In genomic region chr1:78657021-78657629, GRCm38 (mm10) we compare ENCODE assay signal across 8 mouse cellular contexts. TPM values are rescaled to one million over a fixed set of nuclear protein-coding genes. Genes with fewer than 3 reads are reported as not detected.
A peak's percentile ranks its signal among the peaks of the same experiment; 100 is the strongest.
DNase-seq lines count a peak whose midpoint lies in the region; ATAC-seq and TF ChIP-seq lines count a peak whose summit lies in the region.

No protein-coding gene starts in this region.

- H3K36me3 ChIP-seq in megakaryocyte, embryonic 14.5 days (replicated peaks; ENCODE audit: low read length), result no peaks in the 10 kb centered on the region
- H3K36me3 ChIP-seq in limb, embryonic 14.5 days (ENCODE audit: control insufficient read depth, insufficient read depth, low read length), result no peaks in the 10 kb centered on the region
- no peaks in the 10 kb centered on the region for H3K36me3 ChIP-seq in stomach, embryonic 14.5 days (ENCODE audit: control insufficient read depth, insufficient read depth, low read length)

- H3K27me3 ChIP-seq in megakaryocyte, embryonic 14.5 days (replicated peaks), result no peaks in the 10 kb centered on the region
- no peaks in the 10 kb centered on the region for H3K27me3 ChIP-seq in limb, embryonic 14.5 days (ENCODE audit: control insufficient read depth, insufficient read depth, low read length)
- no peaks in the 10 kb centered on the region for H3K27me3 ChIP-seq in stomach, embryonic 14.5 days (ENCODE audit: control insufficient read depth, insufficient read depth, low read length)

- WGBS in limb, embryonic 14.5 days, result 27% methylated on average over 22 of the region's 22 CpGs
- 26% methylated on average over 22 of the region's 22 CpGs for WGBS in stomach, embryonic 14.5 days

- peaks cover 36% of the 10 kb centered on the region for H3K4me1 ChIP-seq in megakaryocyte, embryonic 14.5 days
- H3K4me1 ChIP-seq in limb, embryonic 14.5 days (ENCODE audit: control insufficient read depth, insufficient read depth, low read length), result peaks cover 22% of the 10 kb centered on the region
- H3K4me1 ChIP-seq in stomach, embryonic 14.5 days (ENCODE audit: control insufficient read depth, insufficient read depth, low read length), result peaks cover 20% of the 10 kb centered on the region

- peak; percentile 19 for DNase-seq in cerebellum, adult 9-11 months
- no peak for DNase-seq in cerebellum, adult 18-20 months
- no peak for DNase-seq in limb, embryonic 14.5 days (ENCODE audit: low spot score)
- DNase-seq in spleen, postnatal 14 days (ENCODE audit: low spot score in 2 of 2), result no peak
- DNase-seq in ovary, postnatal 10 days (ENCODE audit: low spot score), result no peak

- peak overlapping the region; percentile 94 for H3K9ac ChIP-seq in limb, embryonic 14.5 days (ENCODE audit: low read depth, low read length, severe bottlenecking)
- peak overlapping the region; percentile 33; the same call in 1 of the 2 replicates for H3K9ac ChIP-seq in stomach, embryonic 14.5 days (replicated peaks; ENCODE audit: low read depth, low read length)

- peak overlapping the region; percentile 52 for H3K4me2 ChIP-seq in limb, embryonic 14.5 days (replicated peaks; ENCODE audit: low read depth, low read length, severe bottlenecking)
- peak overlapping the region; percentile 57 for H3K4me2 ChIP-seq in stomach, embryonic 14.5 days (replicated peaks; ENCODE audit: low read depth, low read length)

- ATAC-seq in megakaryocyte, adult 5-6 weeks (ENCODE audit: poor library complexity, severe bottlenecking), result no peak
- ATAC-seq in limb, embryonic 14.5 days (ENCODE audit: low FRiP score, low read depth), result no peak
- no peak for ATAC-seq in stomach, embryonic 14.5 days (ENCODE audit: insufficient number of reproducible peaks, insufficient read depth, low FRiP score, low read depth)

- peak overlapping the region; percentile 96 for H3K27ac ChIP-seq in limb, embryonic 14.5 days (replicated peaks; ENCODE audit: low read depth, low read length)
- H3K27ac ChIP-seq in stomach, embryonic 14.5 days (ENCODE audit: low read length), result peak overlapping the region; percentile 82

- TF ChIP-seq POLR2A in limb, embryonic 14.5 days (IDR thresholded peaks at IDR 0.05; ENCODE audit: borderline replicate concordance, extremely low read depth, insufficient read depth, insufficient read length), result no peak

- H3K9me3 ChIP-seq in megakaryocyte, embryonic 14.5 days, result no peaks in the 10 kb centered on the region
- H3K9me3 ChIP-seq in limb, embryonic 14.5 days (ENCODE audit: control insufficient read depth, low read length), result no peaks in the 10 kb centered on the region
- no peaks in the 10 kb centered on the region for H3K9me3 ChIP-seq in stomach, embryonic 14.5 days (ENCODE audit: control insufficient read depth, low read depth, low read length)

- H3K4me3 ChIP-seq in megakaryocyte, embryonic 14.5 days (replicated peaks), result peak overlapping the region; percentile 98
- peak overlapping the region; percentile 94 for H3K4me3 ChIP-seq in limb, embryonic 14.5 days (replicated peaks; ENCODE audit: low read length)
- H3K4me3 ChIP-seq in stomach, embryonic 14.5 days (ENCODE audit: low read depth, low read length), result peak overlapping the region; percentile 96

RNA-seq across cellular contexts. Expression of gene Acsl3, which starts 0.5 kb away (rescaled TPM):
- polyA plus RNA-seq in megakaryocyte, embryonic 14.5 days (2012; ENCODE audit: insufficient read depth, low replicate concordance), result 3.3 TPM in 1 of 2 replicates, not detected in the other
- total RNA-seq in megakaryocyte, adult 5-6 weeks (2015), result 5.1 TPM in 2 replicates
- total RNA-seq in megakaryocyte, adult 5-6 weeks (2017), result 15.4 and 17.6 TPM in 2 replicates
- polyA plus RNA-seq in limb, embryonic 14.5 days (2012; rRNA removed), result 35.0 and 39.7 TPM in 2 replicates
- polyA plus RNA-seq in limb, embryonic 14.5 days (2014; fragmentation: Nextera tagmentation; extraction: Ambion mirVana), result 58.5 and 64.8 TPM in 2 replicates
- 80.6 and 85.9 TPM in 2 replicates for polyA plus RNA-seq in stomach, embryonic 14.5 days (2014; fragmentation: Nextera tagmentation; extraction: Ambion mirVana)

RNA-seq across cellular contexts. Expression of gene Utp14b, which starts 0.7 kb away (rescaled TPM):
- 0.22 and 0.39 TPM in 2 replicates for polyA plus RNA-seq in megakaryocyte, embryonic 14.5 days (2012; ENCODE audit: insufficient read depth, low replicate concordance)
- 4.1 and 4.2 TPM in 2 replicates for total RNA-seq in megakaryocyte, adult 5-6 weeks (2015)
- total RNA-seq in megakaryocyte, adult 5-6 weeks (2017), result 6.2 and 6.9 TPM in 2 replicates
- 3.8 and 4.5 TPM in 2 replicates for polyA plus RNA-seq in limb, embryonic 14.5 days (2012; rRNA removed)
- 3.9 and 4.6 TPM in 2 replicates for polyA plus RNA-seq in limb, embryonic 14.5 days (2014; fragmentation: Nextera tagmentation; extraction: Ambion mirVana)
- 6.5 and 6.6 TPM in 2 replicates for polyA plus RNA-seq in stomach, embryonic 14.5 days (2014; fragmentation: Nextera tagmentation; extraction: Ambion mirVana)
